Mouse (Mus musculus): Measurements from ENCODE around the gene Rbm33. TPM values are rescaled to one million over a fixed set of nuclear protein-coding genes. Genes with fewer than 3 reads are reported as not detected.

The Rbm33 gene
- polyA plus RNA-seq, 1 experiment from 2014 or later: 10.5 TPM

DNA sequence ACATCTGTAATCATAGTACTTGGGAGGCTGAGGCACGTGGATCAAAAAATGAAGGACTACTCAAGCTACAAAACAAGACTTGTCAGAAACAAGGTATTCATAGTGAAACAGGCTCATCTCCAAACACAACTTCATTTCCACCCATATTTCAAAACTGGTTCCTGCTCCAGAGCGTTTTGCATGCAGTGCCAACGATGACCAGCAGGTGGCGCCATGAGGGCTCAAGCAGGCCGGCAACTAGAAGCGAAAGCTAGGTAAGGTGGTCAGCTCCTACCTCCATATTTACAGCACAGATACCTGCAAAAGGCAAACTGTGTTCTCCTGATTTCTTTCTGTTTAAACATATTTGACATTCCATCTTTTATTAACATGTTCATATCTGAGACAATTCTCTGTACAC lies 22.9 kb upstream of the Rbm33 start:
- no peak for ATAC-seq
- Histone ChIP-seq H3K36me3 (ENCODE audit: control insufficient read depth, insufficient read depth, low read length) (no peaks in the 10 kb centered on the region), H3K4me1 (ENCODE audit: control insufficient read depth, insufficient read depth, low read depth, low read length) (no peaks in the 10 kb centered on the region), H3K27me3 (replicated peaks; ENCODE audit: control insufficient read depth, insufficient read depth, low read length) (no peaks in the 10 kb centered on the region), H3K4me2 (ENCODE audit: low read length) (no peak overlapping the region), H3K9me3 (ENCODE audit: control insufficient read depth, low read length) (no peaks in the 10 kb centered on the region), H3K9ac (ENCODE audit: low read depth, low read length) (no peak overlapping the region), H3K4me3 (ENCODE audit: low read length) (no peak overlapping the region), H3K27ac (ENCODE audit: low read depth, low read length) (no peak overlapping the region)
- WGBS: 11% methylated on average over 6 of the region's 6 CpGs

DNA sequence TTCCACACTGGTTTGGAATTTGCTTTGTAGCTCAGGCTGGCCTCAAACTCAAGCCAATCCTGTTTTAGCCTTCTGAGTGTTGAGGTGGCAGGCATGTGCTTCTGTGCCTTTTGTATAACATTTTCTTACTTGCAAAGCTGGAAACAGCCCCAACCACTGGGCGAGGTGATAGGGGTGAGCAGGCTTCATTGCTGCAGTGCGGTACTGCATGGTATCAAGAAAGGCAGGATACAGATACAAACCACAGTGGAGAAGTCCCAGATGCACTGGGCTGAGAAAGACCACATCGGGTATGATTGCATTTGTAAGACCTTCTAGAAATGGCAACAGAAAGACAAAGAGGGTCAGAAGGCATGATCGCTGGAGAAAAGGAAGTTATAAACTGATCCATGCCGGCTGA lies 18.8 kb upstream of the Rbm33 start:
- Histone ChIP-seq H3K4me2 (ENCODE audit: low read length) (no peak overlapping the region), H3K9me3 (ENCODE audit: control insufficient read depth, low read length) (no peaks in the 10 kb centered on the region), H3K36me3 (ENCODE audit: control insufficient read depth, insufficient read depth, low read length) (no peaks in the 10 kb centered on the region), H3K27me3 (replicated peaks; ENCODE audit: control insufficient read depth, insufficient read depth, low read length) (no peaks in the 10 kb centered on the region), H3K27ac (ENCODE audit: low read depth, low read length) (no peak overlapping the region), H3K9ac (ENCODE audit: low read depth, low read length) (no peak overlapping the region), H3K4me1 (ENCODE audit: control insufficient read depth, insufficient read depth, low read depth, low read length) (no peaks in the 10 kb centered on the region), H3K4me3 (ENCODE audit: low read length) (no peak overlapping the region)
- no peak for ATAC-seq
- 84% methylated on average over 5 of the region's 5 CpGs for WGBS

DNA sequence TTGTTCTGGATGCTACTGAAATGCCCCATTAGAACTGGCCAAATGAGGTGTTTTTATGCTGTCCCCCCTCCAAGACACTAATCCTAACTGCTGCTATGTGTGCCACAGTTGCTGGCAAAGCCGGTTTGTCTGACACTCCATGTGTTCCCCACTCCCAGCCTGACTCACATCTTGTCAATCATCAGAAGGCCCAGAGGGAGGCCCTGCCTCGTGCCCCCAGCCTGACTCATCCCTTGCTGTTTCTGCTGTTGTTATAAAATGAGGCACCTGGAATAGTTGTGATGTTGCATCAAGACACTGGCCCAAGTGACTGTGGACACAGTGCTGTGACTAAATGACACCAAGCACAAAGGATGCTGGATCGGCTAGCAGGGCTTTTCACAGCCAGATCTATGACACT lies 18.2 kb upstream of the Rbm33 start:
- no peaks in the 10 kb centered on the region for H3K27me3 ChIP-seq (replicated peaks; ENCODE audit: control insufficient read depth, insufficient read depth, low read length)
- H3K27ac ChIP-seq (ENCODE audit: low read depth, low read length): no peak overlapping the region
- no peaks in the 10 kb centered on the region for H3K9me3 ChIP-seq (ENCODE audit: control insufficient read depth, low read length)
- ATAC-seq: no peak
- 66% methylated on average over 3 of the region's 3 CpGs for WGBS
- H3K9ac ChIP-seq (ENCODE audit: low read depth, low read length): no peak overlapping the region
- H3K4me2 ChIP-seq (ENCODE audit: low read length): no peak overlapping the region
- no peaks in the 10 kb centered on the region for H3K36me3 ChIP-seq (ENCODE audit: control insufficient read depth, insufficient read depth, low read length)
- no peak overlapping the region for H3K4me3 ChIP-seq (ENCODE audit: low read length)
- no peaks in the 10 kb centered on the region for H3K4me1 ChIP-seq (ENCODE audit: control insufficient read depth, insufficient read depth, low read depth, low read length)

DNA sequence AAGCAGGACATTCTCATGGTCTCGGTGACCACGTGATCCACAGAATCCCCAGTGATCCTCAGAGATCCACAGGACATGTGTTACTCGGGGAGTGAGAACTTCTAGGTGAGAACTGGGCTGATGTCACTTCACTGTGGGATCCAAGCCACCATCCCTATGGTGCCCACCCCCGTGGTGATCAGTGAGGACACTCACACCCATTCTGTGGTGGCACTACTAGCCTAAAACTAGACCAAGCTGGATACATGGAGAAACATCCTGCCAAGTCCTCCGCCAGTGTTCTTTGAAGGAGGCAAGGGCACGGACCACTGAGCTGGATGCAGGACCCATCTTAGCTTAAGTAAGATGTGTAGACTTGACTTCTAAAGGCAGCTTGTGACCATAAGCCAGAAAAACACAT lies 17.6 kb upstream of the Rbm33 start:
- no peak overlapping the region for H3K4me2 ChIP-seq (ENCODE audit: low read length)
- no peaks in the 10 kb centered on the region for H3K27me3 ChIP-seq (replicated peaks; ENCODE audit: control insufficient read depth, insufficient read depth, low read length)
- H3K27ac ChIP-seq (ENCODE audit: low read depth, low read length): no peak overlapping the region
- no peak overlapping the region for H3K9ac ChIP-seq (ENCODE audit: low read depth, low read length)
- no peaks in the 10 kb centered on the region for H3K9me3 ChIP-seq (ENCODE audit: control insufficient read depth, low read length)
- no peak for ATAC-seq
- 84% methylated on average over 6 of the region's 6 CpGs for WGBS
- H3K36me3 ChIP-seq (ENCODE audit: control insufficient read depth, insufficient read depth, low read length): no peaks in the 10 kb centered on the region
- H3K4me1 ChIP-seq (ENCODE audit: control insufficient read depth, insufficient read depth, low read depth, low read length): no peaks in the 10 kb centered on the region
- H3K4me3 ChIP-seq (ENCODE audit: low read length): no peak overlapping the region

DNA sequence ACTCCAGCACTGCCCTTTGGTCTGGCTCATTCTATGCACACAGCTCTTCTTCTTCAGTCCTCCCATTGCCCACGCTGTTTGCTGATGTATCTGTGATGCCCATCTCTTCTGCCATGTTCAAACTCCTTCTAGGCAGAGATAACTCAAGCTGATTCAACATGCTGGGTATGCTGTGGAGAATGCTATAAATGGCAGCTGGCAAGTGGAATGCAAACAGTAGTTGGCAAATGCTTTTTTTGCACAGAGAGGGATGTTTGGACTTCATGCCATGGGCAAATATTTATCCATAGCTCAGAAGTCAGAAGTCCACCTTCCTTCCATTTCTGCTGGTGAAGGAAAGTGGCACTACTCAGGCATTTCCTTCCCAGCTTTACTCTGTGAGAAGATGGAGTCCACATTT lies 14.2 kb upstream of the Rbm33 start:
- no peaks in the 10 kb centered on the region for H3K4me1 ChIP-seq (ENCODE audit: control insufficient read depth, insufficient read depth, low read depth, low read length)
- H3K27ac ChIP-seq (ENCODE audit: low read depth, low read length): no peak overlapping the region
- no peak for ATAC-seq
- 96% methylated on average over 1 of the region's 1 CpGs for WGBS
- no peaks in the 10 kb centered on the region for H3K27me3 ChIP-seq (replicated peaks; ENCODE audit: control insufficient read depth, insufficient read depth, low read length)
- H3K4me2 ChIP-seq (ENCODE audit: low read length): no peak overlapping the region
- H3K4me3 ChIP-seq (ENCODE audit: low read length): no peak overlapping the region
- H3K9me3 ChIP-seq (ENCODE audit: control insufficient read depth, low read length): no peaks in the 10 kb centered on the region
- H3K36me3 ChIP-seq (ENCODE audit: control insufficient read depth, insufficient read depth, low read length): no peaks in the 10 kb centered on the region
- H3K9ac ChIP-seq (ENCODE audit: low read depth, low read length): no peak overlapping the region

DNA sequence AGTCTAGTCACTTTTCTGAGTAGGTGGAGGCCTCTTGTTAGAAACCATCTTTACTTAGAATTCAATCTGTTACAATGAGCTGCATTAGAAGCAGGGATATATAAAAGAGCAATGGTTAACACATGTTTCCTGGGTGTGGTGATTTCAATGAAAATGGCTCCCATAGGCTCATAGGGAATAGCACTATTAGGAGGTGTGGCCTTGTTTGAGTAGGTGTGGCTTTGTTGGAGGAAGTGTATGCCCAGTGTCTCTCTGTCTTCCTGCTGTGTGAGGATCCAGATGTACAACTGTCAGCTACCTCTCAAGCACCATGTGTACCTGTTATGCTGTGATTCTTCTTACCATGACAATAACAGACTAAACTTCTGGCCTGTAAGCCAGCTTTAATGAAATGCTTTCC lies 12.4 kb upstream of the Rbm33 start:
- Histone ChIP-seq H3K4me3 (ENCODE audit: low read length) (no peak overlapping the region), H3K27me3 (replicated peaks; ENCODE audit: control insufficient read depth, insufficient read depth, low read length) (no peaks in the 10 kb centered on the region), H3K36me3 (ENCODE audit: control insufficient read depth, insufficient read depth, low read length) (no peaks in the 10 kb centered on the region), H3K4me2 (ENCODE audit: low read length) (no peak overlapping the region), H3K9ac (ENCODE audit: low read depth, low read length) (no peak overlapping the region), H3K4me1 (ENCODE audit: control insufficient read depth, insufficient read depth, low read depth, low read length) (no peaks in the 10 kb centered on the region), H3K9me3 (ENCODE audit: control insufficient read depth, low read length) (no peaks in the 10 kb centered on the region), H3K27ac (ENCODE audit: low read depth, low read length) (no peak overlapping the region)
- ATAC-seq: no peak

DNA sequence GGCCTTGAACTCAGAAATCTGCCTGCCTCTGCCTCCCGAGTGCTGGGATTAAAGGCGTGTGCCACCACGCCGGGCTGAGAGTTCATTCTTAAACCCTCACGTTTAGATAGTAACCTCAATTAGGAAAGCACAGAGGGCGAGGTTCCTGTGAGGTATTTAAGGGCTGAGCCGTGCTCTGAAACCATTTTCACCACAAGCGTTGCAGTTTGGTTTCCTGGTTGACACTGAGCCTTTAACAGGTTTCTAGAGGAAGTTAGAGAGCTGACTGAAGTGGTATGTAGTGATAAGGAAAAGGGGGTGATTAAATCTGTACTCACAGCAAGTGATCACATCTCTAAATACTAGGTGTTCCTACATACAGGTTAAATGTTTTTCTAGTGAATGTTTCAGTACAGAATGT lies 1.4 kb upstream of the Rbm33 start:
- Histone ChIP-seq H3K4me1 (ENCODE audit: control insufficient read depth, insufficient read depth, low read depth, low read length) (peaks cover 18% of the 10 kb centered on the region), H3K4me3 (ENCODE audit: low read length) (no peak overlapping the region), H3K9me3 (ENCODE audit: control insufficient read depth, low read length) (no peaks in the 10 kb centered on the region), H3K27ac (ENCODE audit: low read depth, low read length) (no peak overlapping the region), H3K27me3 (replicated peaks; ENCODE audit: control insufficient read depth, insufficient read depth, low read length) (no peaks in the 10 kb centered on the region), H3K36me3 (ENCODE audit: control insufficient read depth, insufficient read depth, low read length) (no peaks in the 10 kb centered on the region), H3K9ac (ENCODE audit: low read depth, low read length) (no peak overlapping the region), H3K4me2 (ENCODE audit: low read length) (no peak overlapping the region)
- ATAC-seq: no peak
- 89% methylated on average over 8 of the region's 8 CpGs for WGBS

DNA sequence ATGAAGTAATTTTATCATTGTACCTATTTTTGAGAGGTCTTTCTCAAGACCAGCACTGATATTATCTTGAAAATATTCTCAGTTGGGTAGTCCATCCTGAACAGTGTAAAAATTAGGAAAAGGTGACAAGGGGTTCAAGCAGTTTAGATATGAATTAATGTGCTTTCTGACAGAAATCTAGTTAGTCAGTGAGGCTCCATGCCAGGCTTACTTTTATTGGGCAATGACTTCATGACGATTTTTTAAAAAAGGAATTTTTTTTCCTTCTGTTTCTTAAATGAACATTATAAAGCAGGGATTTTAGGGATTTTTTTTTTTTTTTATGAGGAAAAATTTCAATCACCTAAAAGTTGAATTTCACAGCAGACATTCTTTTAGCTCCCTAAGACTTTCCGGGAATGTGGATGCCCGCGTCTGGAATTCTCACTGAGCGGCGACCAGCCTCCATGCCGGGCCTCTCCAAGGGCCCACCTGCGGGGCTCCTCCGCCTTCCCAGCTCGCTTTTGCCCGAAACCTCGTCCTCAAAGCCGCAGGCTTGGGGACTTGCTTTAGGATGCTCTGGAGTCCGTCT lies 685 bp upstream of the Rbm33 start:
- Histone ChIP-seq H3K4me3 (ENCODE audit: low read length) (peak overlapping the region; percentile 94), H3K4me1 (ENCODE audit: control insufficient read depth, insufficient read depth, low read depth, low read length) (peaks cover 18% of the 10 kb centered on the region), H3K27ac (ENCODE audit: low read depth, low read length) (peak overlapping the region; percentile 100), H3K9me3 (ENCODE audit: control insufficient read depth, low read length) (no peaks in the 10 kb centered on the region), H3K9ac (ENCODE audit: low read depth, low read length) (peak overlapping the region; percentile 100), H3K27me3 (replicated peaks; ENCODE audit: control insufficient read depth, insufficient read depth, low read length) (no peaks in the 10 kb centered on the region), H3K36me3 (ENCODE audit: control insufficient read depth, insufficient read depth, low read length) (no peaks in the 10 kb centered on the region), H3K4me2 (ENCODE audit: low read length) (peak overlapping the region; percentile 76)
- peak; percentile 68; the same call in 1 of the 2 replicates for ATAC-seq
- WGBS: under 1% methylated on average over 14 of the region's 14 CpGs

DNA sequence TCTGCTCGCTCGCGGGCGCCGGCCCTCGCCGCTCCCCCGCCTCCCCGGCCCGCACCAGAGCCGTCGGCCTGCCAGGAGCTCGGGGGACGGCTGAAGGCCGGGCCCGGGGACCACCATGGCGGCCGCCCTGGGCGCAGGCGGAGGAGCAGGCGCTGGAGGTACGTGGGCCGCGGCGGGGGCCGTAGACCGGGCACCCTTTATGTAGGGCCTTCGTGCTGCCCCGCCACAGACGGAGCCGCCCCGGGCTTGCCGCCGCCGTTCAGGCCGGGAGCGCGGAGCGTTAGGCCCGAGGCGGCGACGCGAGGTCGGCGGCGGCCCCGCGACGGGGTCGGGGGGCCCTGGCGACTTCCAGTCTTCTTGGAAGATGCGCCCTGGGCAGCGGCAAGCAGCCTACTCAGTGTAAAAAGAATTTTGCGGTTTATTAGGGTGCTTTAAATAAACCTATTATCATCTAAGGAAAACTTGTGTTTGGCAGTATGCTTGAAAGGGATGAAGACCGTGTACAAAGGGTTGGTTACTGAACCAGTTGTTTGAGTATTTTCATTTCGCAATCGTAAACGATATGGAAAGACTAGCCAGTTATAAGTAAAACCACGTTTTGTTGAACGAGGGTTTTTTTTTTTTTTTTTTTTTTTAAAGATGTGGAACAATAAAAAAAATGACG lies 464 bp downstream of the Rbm33 start:
- Histone ChIP-seq H3K9ac (ENCODE audit: low read depth, low read length) (peak overlapping the region; percentile 100), H3K4me2 (ENCODE audit: low read length) (peak overlapping the region; percentile 76), H3K36me3 (ENCODE audit: control insufficient read depth, insufficient read depth, low read length) (no peaks in the 10 kb centered on the region), H3K4me1 (ENCODE audit: control insufficient read depth, insufficient read depth, low read depth, low read length) (peaks cover 18% of the 10 kb centered on the region), H3K9me3 (ENCODE audit: control insufficient read depth, low read length) (no peaks in the 10 kb centered on the region), H3K27ac (ENCODE audit: low read depth, low read length) (peak overlapping the region; percentile 100), H3K4me3 (ENCODE audit: low read length) (peak overlapping the region; percentile 94), H3K27me3 (replicated peaks; ENCODE audit: control insufficient read depth, insufficient read depth, low read length) (no peaks in the 10 kb centered on the region)
- under 1% methylated on average over 52 of the region's 62 CpGs for WGBS
- peak; percentile 81; the same call in 1 of the 2 replicates for ATAC-seq
